Mouse (Mus musculus) retina, adult 2 months (tissue): ENCODE results near the gene Tjp2.
"Not testable (repeated sequence)": the region's sequence is repeated elsewhere in the genome, so short reads cannot be mapped to it uniquely, and the experiment has no call there.

ENCODE experiments used
- DNase-seq: peaks from one replicate; pipeline ENCODE4 v3.0.0-alpha.2; 2012; ENCODE audit warnings: low read depth, low spot score

The Tjp2 gene

GRCm38 (mm10) chr19:24134144-24134911 is 90.5 kb downstream of the Tjp2 start:
- no peak for DNase-seq

GRCm38 (mm10) chr19:24123534-24124290 is 101.1 kb downstream of the Tjp2 start:
- no peak for DNase-seq

GRCm38 (mm10) chr19:24123087-24123486 is 101.7 kb downstream of the Tjp2 start:
- no peak for DNase-seq

- no peak for DNase-seq
Observed at GRCm38 (mm10) chr19:24122647-24123046, 102.2 kb downstream of the Tjp2 start.

GRCm38 (mm10) chr19:24120811-24121210 is 104.0 kb downstream of the Tjp2 start:
- DNase-seq, result no peak

GRCm38 (mm10) chr19:24118775-24119174 is 106.1 kb downstream of the Tjp2 start:
- no peak for DNase-seq

- DNase-seq, result no peak
Observed at GRCm38 (mm10) chr19:24111581-24111980, 113.2 kb downstream of the Tjp2 start.

GRCm38 (mm10) chr19:24107707-24108106 is 117.1 kb downstream of the Tjp2 start:
- DNase-seq, result no peak

- DNase-seq, result no peak
Observed at GRCm38 (mm10) chr19:24103802-24104201, 121.0 kb downstream of the Tjp2 start.

GRCm38 (mm10) chr19:24102562-24103126 is 122.2 kb downstream of the Tjp2 start:
- no peak for DNase-seq

- peak; percentile 16 for DNase-seq
Observed at GRCm38 (mm10) chr19:24101183-24101582, 123.6 kb downstream of the Tjp2 start.

- no peak for DNase-seq
Observed at GRCm38 (mm10) chr19:24098691-24099090, 126.1 kb downstream of the Tjp2 start.

- no peak for DNase-seq
Observed at GRCm38 (mm10) chr19:24097666-24098455, 127.0 kb downstream of the Tjp2 start.

- not testable (repeated sequence) for DNase-seq
Observed at GRCm38 (mm10) chr19:24092060-24092459, 132.8 kb downstream of the Tjp2 start.

- no peak for DNase-seq
Observed at GRCm38 (mm10) chr19:24090366-24090765, 134.5 kb downstream of the Tjp2 start.

GRCm38 (mm10) chr19:24085306-24085705 is 139.5 kb downstream of the Tjp2 start:
- no peak for DNase-seq

GRCm38 (mm10) chr19:24080417-24081080 is 144.3 kb downstream of the Tjp2 start:
- no peak for DNase-seq

GRCm38 (mm10) chr19:24077658-24078057 is 147.2 kb downstream of the Tjp2 start:
- no peak for DNase-seq

- DNase-seq, result no peak
Observed at GRCm38 (mm10) chr19:24076536-24076935, 148.3 kb downstream of the Tjp2 start.

GRCm38 (mm10) chr19:24075927-24076326 is 148.9 kb downstream of the Tjp2 start:
- no peak for DNase-seq

- DNase-seq, result no peak
Observed at GRCm38 (mm10) chr19:24073155-24073554, 151.7 kb downstream of the Tjp2 start.
